Mouse (Mus musculus) CH12.LX (cell line): ENCODE measurements around the gene Wfdc21. TPM values are rescaled to one million over a fixed set of nuclear protein-coding genes. Genes with fewer than 3 reads are reported as not detected.

ENCODE experiments used
- DNase-seq: peaks from one replicate; pipeline ENCODE4 v3.0.0-alpha.2; 2013; ENCODE audit errors: extremely low read depth
- H3K27ac ChIP-seq: 2 replicates; pipeline ENCODE4 v1.5.1; 2012; ENCODE audit warnings: low read depth, mild to moderate bottlenecking, control low read depth, moderate library complexity; ENCODE audit not compliant: insufficient read depth
- H3K27me3 ChIP-seq: replicated peaks from 2 replicates; pipeline ENCODE3; 2012; ENCODE audit warnings: inconsistent platforms
- H3K36me3 ChIP-seq, 2 experiments: replicated peaks in 1 of 2; 2 replicates each; pipeline versions ENCODE3 to v1.6.1; 2012; ENCODE audit warnings: inconsistent platforms in 1 of 2, low read length in 1 of 2, mild to moderate bottlenecking in 1 of 2, mixed read lengths in 1 of 2, moderate library complexity in 1 of 2; ENCODE audit not compliant: control insufficient read depth in 1 of 2, insufficient read depth in 1 of 2
- H3K4me1 ChIP-seq, 2 experiments: 2 replicates each; pipeline ENCODE4 v1.6.1; 2012; ENCODE audit warnings: inconsistent platforms in 1 of 2, moderate library complexity in 1 of 2; ENCODE audit not compliant: insufficient read depth in 2 of 2, control insufficient read depth in 1 of 2
- H3K4me2 ChIP-seq: 2 replicates; pipeline ENCODE4 v1.6.1; 2012; ENCODE audit warnings: low read depth, mild to moderate bottlenecking, control low read depth; ENCODE audit not compliant: poor library complexity, insufficient read depth, severe bottlenecking
- H3K4me3 ChIP-seq, 3 experiments: fragments of 150-350 bp in 1 of 3; sonication (generic) in 1 of 3; replicated peaks in 1 of 3; 2 replicates each; pipeline versions ENCODE3 to v1.5.1; 2011 to 2012; ENCODE audit warnings: low read depth in 2 of 3, low read length in 2 of 3, mild to moderate bottlenecking in 2 of 3, moderate library complexity in 2 of 3, control low read depth in 1 of 3, improper control_type of control experiment in 1 of 3, inconsistent platforms in 1 of 3, mixed read lengths in 1 of 3; ENCODE audit not compliant: poor library complexity in 1 of 3
- H3K79me2 ChIP-seq: replicated peaks from 2 replicates; pipeline ENCODE4 v1.6.1; 2012; ENCODE audit warnings: mild to moderate bottlenecking, moderate library complexity; ENCODE audit not compliant: control insufficient read depth, poor library complexity, insufficient read depth, severe bottlenecking; ENCODE audit errors: extremely low read depth
- H3K9ac ChIP-seq: 2 replicates; pipeline ENCODE4 v1.6.1; 2012; ENCODE audit warnings: low read depth, mild to moderate bottlenecking, control low read depth, moderate library complexity; ENCODE audit not compliant: insufficient read depth
- H3K9me3 ChIP-seq: replicated peaks from 2 replicates; pipeline ENCODE3; 2012; ENCODE audit warnings: low read length, inconsistent platforms, mixed read lengths
- BHLHE40 ChIP-seq: IDR thresholded peaks from 2 replicates; pipeline ENCODE4 v1.6.1; 2011; ENCODE audit warnings: mild to moderate bottlenecking, low read depth, low read length, improper control_type of control experiment
- CHD1 ChIP-seq: IDR thresholded peaks from 2 replicates; pipeline ENCODE4 v1.6.1; 2012; ENCODE audit warnings: low read depth, low read length, improper control_type of control experiment, inconsistent platforms
- CTCF ChIP-seq, 2 experiments: IDR thresholded peaks in 1 of 2; conservative IDR thresholded peaks in 1 of 2; 2 replicates each; pipeline ENCODE4 v1.5.1; 2011 to 2012; ENCODE audit warnings: low read depth in 2 of 2, low read length in 2 of 2, improper control_type of control experiment in 1 of 2, inconsistent platforms in 1 of 2, mild to moderate bottlenecking in 1 of 2, moderate library complexity in 1 of 2
- ELF1 ChIP-seq: IDR thresholded peaks from 2 replicates; pipeline ENCODE4 v1.6.1; 2014; ENCODE audit warnings: low read depth, mild to moderate bottlenecking, inconsistent platforms, low read length, improper control_type of control experiment
- EP300 ChIP-seq: IDR thresholded peaks from 2 replicates; pipeline ENCODE4 v1.6.1; 2011; ENCODE audit warnings: low read length, improper control_type of control experiment
- GABPA ChIP-seq: IDR thresholded peaks from 2 replicates; pipeline ENCODE4 v1.6.1; 2012; ENCODE audit warnings: low read depth, low read length, improper control_type of control experiment, inconsistent platforms; ENCODE audit not compliant: insufficient replicate concordance
- JUN ChIP-seq: IDR thresholded peaks from 2 replicates; pipeline ENCODE4 v1.6.1; 2011; ENCODE audit warnings: low read depth, mild to moderate bottlenecking, low read length, improper control_type of control experiment, moderate library complexity; ENCODE audit not compliant: insufficient read depth
- MAX ChIP-seq: IDR thresholded peaks from 2 replicates; pipeline ENCODE4 v1.6.1; 2011; ENCODE audit warnings: low read length, improper control_type of control experiment
- PAX5 ChIP-seq: IDR thresholded peaks from 2 replicates; pipeline ENCODE4 v1.6.1; 2012; ENCODE audit warnings: low read length, inconsistent platforms, mixed read lengths
- POLR2A ChIP-seq: IDR thresholded peaks from 2 replicates; pipeline ENCODE4 v1.6.1; 2011; ENCODE audit warnings: low read depth, mild to moderate bottlenecking, improper control_type of control experiment, low read length
- RAD21 ChIP-seq: IDR thresholded peaks from 2 replicates; pipeline ENCODE4 v1.6.1; 2011; ENCODE audit warnings: low read depth, mild to moderate bottlenecking, low read length, improper control_type of control experiment, moderate library complexity
- SMC3 ChIP-seq: IDR thresholded peaks from 2 replicates; pipeline ENCODE4 v1.6.1; 2011; ENCODE audit warnings: low read depth, low read length, improper control_type of control experiment
- TBP ChIP-seq: conservative IDR thresholded peaks from 2 replicates; pipeline ENCODE4 v1.6.1; 2011; ENCODE audit warnings: low read depth, low read length, improper control_type of control experiment
- USF1 ChIP-seq: IDR thresholded peaks from 2 replicates; pipeline ENCODE4 v1.6.1; 2014; ENCODE audit warnings: low read depth, mild to moderate bottlenecking, inconsistent platforms, low read length, improper control_type of control experiment
- dilution Hi-C: fragments of 300-500 bp; cut with MboI; formaldehyde crosslinking; loops from 2 replicates; pipeline ENCODE4 v1.14.3; 2020; ENCODE audit warnings: low sequenced_read_pairs; ENCODE audit not compliant: extremely low pct_unique_long_range_greater_than_20kb, extremely low pct_ligation_motif_present
- in situ Hi-C: fragments of 300-500 bp; cut with MboI; formaldehyde crosslinking; loops from 3 replicates; pipeline ENCODE4 v1.14.3; 2019; ENCODE audit warnings: low sequenced_read_pairs, low pct_ligation_motif_present, low pct_unique_long_range_greater_than_20kb, mixed read lengths
- polyA plus RNA-seq: library from polyadenylated mRNA; unstranded; fragments of >175 nt; gene quantifications from 2 replicates; pipeline ENCODE4 v1.2.1, GENCODE M21; 2012; ENCODE audit warnings: low read depth; ENCODE audit not compliant: insufficient read length
- total RNA-seq, 2 experiments: library from RNA; depleted of rRNA; stranded (reverse); fragments of 300-350 nt in 1 of 2; fragments of >200 nt in 1 of 2; gene quantifications; 2 replicates each; pipeline ENCODE4 v1.2.3; 2012 to 2014

Wfdc21 gene
- total and polyA plus RNA-seq, 3 experiments: 1.6 to 14.7 (median 2.6) TPM

DNA sequence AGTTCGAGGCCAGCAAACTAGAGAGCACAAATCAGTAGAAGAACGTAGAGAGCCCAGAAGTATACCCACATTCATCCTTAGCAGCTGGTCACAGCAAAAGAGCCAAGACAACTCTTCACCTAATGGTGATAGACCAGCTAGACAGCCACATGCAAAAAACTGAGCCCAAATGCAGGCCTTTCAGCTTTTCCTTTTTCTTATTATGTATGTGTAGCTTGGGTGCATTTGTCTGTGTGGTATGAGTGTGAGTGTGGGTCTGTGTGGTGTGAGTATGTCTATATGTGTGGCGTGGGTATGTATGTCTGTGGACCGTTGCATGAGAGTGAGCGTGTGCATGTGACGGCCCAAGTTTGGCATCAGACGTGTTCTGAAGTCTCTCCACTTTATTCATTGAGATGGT, 24.3 kb downstream of the Wfdc21 start:
- DNase-seq: no peak
- Histone ChIP-seq H3K36me3 (peaks cover 75 to 97% of the 10 kb centered on the region in 2 experiments), H3K4me1 (peaks cover 0 to 9% of the 10 kb centered on the region in 2 experiments; a peak in 2 of 4 replicates), H3K79me2 (no peaks in the 10 kb centered on the region), H3K4me3 (no peak overlapping the region), H3K9ac (no peak overlapping the region)
- TF ChIP-seq POLR2A (no peak), MAX (no peak), USF1 (no peak), BHLHE40 (no peak), EP300 (no peak), RAD21 (no peak)
- TF ChIP-seq, all 38 proteins: peak for 0
- H3K9me3 ChIP-seq: no peaks in the 10 kb centered on the region
- no peak overlapping the region for H3K4me2 ChIP-seq
- no peak overlapping the region for H3K27ac ChIP-seq
- H3K27me3 ChIP-seq: no peaks in the 10 kb centered on the region
- in situ Hi-C loops (no loop called here), dilution Hi-C loops (no loop called here)

- Histone ChIP-seq H3K27ac (no peak overlapping the region), H3K27me3 (no peaks in the 10 kb centered on the region), H3K79me2 (no peaks in the 10 kb centered on the region), H3K9me3 (no peaks in the 10 kb centered on the region), H3K4me3 (no peak overlapping the region), H3K36me3 (peaks cover 80 to 97% of the 10 kb centered on the region in 2 experiments), H3K4me2 (no peak overlapping the region), H3K9ac (no peak overlapping the region), H3K4me1 (peaks cover 0 to 12% of the 10 kb centered on the region in 2 experiments; a peak in 2 of 4 replicates)
- no peak for DNase-seq
- in situ Hi-C loops (no loop called here), dilution Hi-C loops (no loop called here)
- TF ChIP-seq CHD1 (no peak), CTCF (conservative IDR thresholded peaks at IDR 0.05 in 1 of 2, IDR thresholded peaks at IDR 0.05 in 1 of 2; ENCODE audit: low read depth in 2 of 2, low read length in 2 of 2) (no peak), JUN (no peak), TBP (no peak)
Measured at GRCm38 (mm10) chr11:83772341-83772740, 25.6 kb downstream of the Wfdc21 start.

DNA sequence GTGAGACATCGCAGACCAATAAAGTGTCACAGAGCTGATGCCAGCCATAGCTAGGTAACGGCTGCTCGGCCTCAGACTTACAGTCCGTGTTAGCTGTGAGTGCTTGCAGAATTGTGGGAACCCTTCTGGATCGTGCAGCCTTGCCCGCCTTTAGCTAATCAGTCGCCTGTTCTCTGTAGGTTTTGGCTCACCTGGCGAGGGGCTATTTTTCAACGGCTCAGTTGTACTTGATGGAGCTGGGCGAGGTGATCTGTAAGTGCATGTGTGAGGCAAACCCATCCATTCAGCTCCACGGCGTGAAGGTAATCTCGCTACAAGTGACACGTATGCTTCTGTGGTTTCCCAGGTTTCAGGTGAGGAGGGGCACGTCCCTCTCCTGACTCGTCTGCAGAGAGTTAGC, 27.0 kb downstream of the Wfdc21 start:
- H3K9me3 ChIP-seq: no peaks in the 10 kb centered on the region
- H3K27ac ChIP-seq: no peak overlapping the region
- no peaks in the 10 kb centered on the region for H3K27me3 ChIP-seq
- no peak for DNase-seq
- dilution Hi-C loops (no loop called here), in situ Hi-C loops (no loop called here)
- H3K9ac ChIP-seq: no peak overlapping the region
- no peaks in the 10 kb centered on the region for H3K79me2 ChIP-seq
- no peak overlapping the region for H3K4me2 ChIP-seq
- no peak for TF ChIP-seq PAX5
- no peak for TF ChIP-seq ELF1
- no peak for TF ChIP-seq SMC3
- TF ChIP-seq CTCF (conservative IDR thresholded peaks at IDR 0.05 in 1 of 2, IDR thresholded peaks at IDR 0.05 in 1 of 2; ENCODE audit: low read depth in 2 of 2, low read length in 2 of 2): no peak
- TF ChIP-seq GABPA: no peak
- TF ChIP-seq EP300: no peak
- no peak overlapping the region for H3K4me3 ChIP-seq
- peaks cover 74 to 94% of the 10 kb centered on the region in 2 experiments for H3K36me3 ChIP-seq
- H3K4me1 ChIP-seq: peaks cover 0 to 7% of the 10 kb centered on the region in 2 experiments; a peak in 2 of 4 replicates
